Comparison of ENCODE assay signal across 9 mouse cellular contexts in genomic region chr14:60770594-60770993, GRCm38 (mm10). TPM values are rescaled to one million over a fixed set of nuclear protein-coding genes. Genes with fewer than 3 reads are reported as not detected.
DNase-seq lines count a peak whose midpoint lies in the region; ATAC-seq lines count a peak whose summit lies in the region.
"Had no signal": no experiment of that assay in that cellular context is flagged by ENCODE, and none has a peak within 500 bp of the region (broad histone marks: within the 10 kb centered on the region; RNA-seq: fewer than 3 reads in every experiment).

No protein-coding gene starts in this region.

- H3K27ac ChIP-seq in forebrain, embryonic 12.5 days = no peak overlapping the region
- no peak overlapping the region for H3K27ac ChIP-seq in forebrain, embryonic 11.5 days (ENCODE audit: low read depth, low read length)
- H3K27ac ChIP-seq in kidney, embryonic 15.5 days = no peak overlapping the region
- H3K27ac ChIP-seq in brown adipose tissue, adult 24 weeks (replicated peaks; ENCODE audit: low read depth, low read length) = no peak overlapping the region
- no peak overlapping the region for H3K27ac ChIP-seq in limb, embryonic 13.5 days

- peak; percentile 4; the same call in 1 of the 2 replicates for ATAC-seq in forebrain, embryonic 12.5 days (ENCODE audit: low FRiP score)
- no peak for ATAC-seq in forebrain, embryonic 11.5 days (replicated peaks; ENCODE audit: low FRiP score)
- no peak for ATAC-seq in kidney, embryonic 15.5 days (replicated peaks; ENCODE audit: low FRiP score)
- ATAC-seq in limb, embryonic 13.5 days (ENCODE audit: low FRiP score, low read depth) = no peak

- no peaks in the 10 kb centered on the region for H3K36me3 ChIP-seq in forebrain, embryonic 12.5 days (replicated peaks)
- H3K36me3 ChIP-seq in forebrain, embryonic 11.5 days (ENCODE audit: control insufficient read depth, insufficient read depth, low read length) = no peaks in the 10 kb centered on the region
- H3K36me3 ChIP-seq in kidney, embryonic 15.5 days = no peaks in the 10 kb centered on the region
- no peaks in the 10 kb centered on the region for H3K36me3 ChIP-seq in limb, embryonic 13.5 days

- H3K9ac ChIP-seq in forebrain, embryonic 12.5 days = no peak overlapping the region
- no peak overlapping the region for H3K9ac ChIP-seq in forebrain, embryonic 11.5 days (ENCODE audit: low read length)
- no peak overlapping the region for H3K9ac ChIP-seq in kidney, embryonic 15.5 days
- no peak overlapping the region for H3K9ac ChIP-seq in limb, embryonic 13.5 days

- H3K4me1 ChIP-seq in forebrain, embryonic 12.5 days = no peaks in the 10 kb centered on the region
- no peaks in the 10 kb centered on the region for H3K4me1 ChIP-seq in forebrain, embryonic 11.5 days (replicated peaks; ENCODE audit: control insufficient read depth, insufficient read depth, low read length)
- peaks cover 4% of the 10 kb centered on the region for H3K4me1 ChIP-seq in kidney, embryonic 15.5 days
- peaks cover 12% of the 10 kb centered on the region for H3K4me1 ChIP-seq in brown adipose tissue, adult 24 weeks (ENCODE audit: control insufficient read depth, insufficient read depth, insufficient read length, low read length)
- H3K4me1 ChIP-seq in limb, embryonic 13.5 days = peaks cover 10% of the 10 kb centered on the region

- H3K4me2 ChIP-seq in forebrain, embryonic 12.5 days = 0 out of 2 replicates have a peak overlapping the region, but pooled peaks have one; percentile 53
- no peak overlapping the region for H3K4me2 ChIP-seq in forebrain, embryonic 11.5 days (ENCODE audit: low read depth, low read length, severe bottlenecking)
- H3K4me2 ChIP-seq in kidney, embryonic 15.5 days = peak overlapping the region; percentile 57; the same call in 1 of the 2 replicates
- peak overlapping the region; percentile 61; the same call in 1 of the 2 replicates for H3K4me2 ChIP-seq in limb, embryonic 13.5 days (replicated peaks)

- no peak overlapping the region for H3K4me3 ChIP-seq in forebrain, embryonic 12.5 days (replicated peaks)
- no peak overlapping the region for H3K4me3 ChIP-seq in forebrain, embryonic 11.5 days (ENCODE audit: low read depth, low read length)
- no peak overlapping the region for H3K4me3 ChIP-seq in kidney, embryonic 15.5 days (replicated peaks)
- peak overlapping the region; percentile 83 for H3K4me3 ChIP-seq in brown adipose tissue, adult 24 weeks (ENCODE audit: insufficient read depth, low read depth, low read length)
- H3K4me3 ChIP-seq in limb, embryonic 13.5 days = no peak overlapping the region

- WGBS in forebrain, embryonic 12.5 days = 78% methylated on average over 6 of the region's 6 CpGs
- 81% methylated on average over 6 of the region's 6 CpGs for WGBS in forebrain, embryonic 11.5 days
- WGBS in kidney, embryonic 15.5 days = 76% methylated on average over 6 of the region's 6 CpGs
- WGBS in limb, embryonic 13.5 days = 66% methylated on average over 6 of the region's 6 CpGs

- no peak for DNase-seq in forebrain, embryonic 11.5 days (ENCODE audit: low spot score)
- DNase-seq in kidney, postnatal 4 days = no peak
- DNase-seq in urinary bladder, postnatal 14 days (ENCODE audit: low spot score) = no peak
- DNase-seq in layer of hippocampus, postnatal 10 days (ENCODE audit: low spot score in 2 of 2) = no peak

- no peaks in the 10 kb centered on the region for H3K9me3 ChIP-seq in forebrain, embryonic 12.5 days
- H3K9me3 ChIP-seq in forebrain, embryonic 11.5 days (ENCODE audit: control insufficient read depth, low read length) = no peaks in the 10 kb centered on the region
- H3K9me3 ChIP-seq in kidney, embryonic 15.5 days (replicated peaks) = no peaks in the 10 kb centered on the region
- no peaks in the 10 kb centered on the region for H3K9me3 ChIP-seq in limb, embryonic 13.5 days

- no peaks in the 10 kb centered on the region for H3K27me3 ChIP-seq in forebrain, embryonic 12.5 days
- H3K27me3 ChIP-seq in forebrain, embryonic 11.5 days (ENCODE audit: control insufficient read depth, insufficient read depth, low read length) = no peaks in the 10 kb centered on the region
- H3K27me3 ChIP-seq in kidney, embryonic 15.5 days = no peaks in the 10 kb centered on the region
- no peaks in the 10 kb centered on the region for H3K27me3 ChIP-seq in limb, embryonic 13.5 days

RNA-seq across cellular contexts. Expression of gene C1qtnf9, which starts 2.7 kb away (rescaled TPM):
- polyA plus RNA-seq in forebrain, embryonic 12.5 days (2016; fragmentation: Nextera tagmentation; extraction: Ambion mirVana) = 0.23 and 0.37 TPM in 2 replicates
- polyA plus RNA-seq in forebrain, embryonic 11.5 days (2014; fragmentation: Nextera tagmentation; extraction: Ambion mirVana) = 0.19 TPM in 1 of 2 replicates, not detected in the other
- 0.48 and 0.57 TPM in 2 replicates for polyA plus RNA-seq in kidney, embryonic 15.5 days (2015; fragmentation: Nextera tagmentation; extraction: Ambion mirVana)
- polyA plus RNA-seq in brown adipose tissue, adult 24 weeks (2012; ENCODE audit: insufficient read depth, insufficient read length, missing spikeins) = 16.8 and 30.9 TPM in 2 replicates
- 1.5 and 1.6 TPM in 2 replicates for polyA plus RNA-seq in limb, embryonic 13.5 days (2015; fragmentation: Nextera tagmentation; extraction: Ambion mirVana)
- under 1 TPM in 1 of 2 experiments, not detected in 1; 0.18 TPM for total RNA-seq in layer of hippocampus, postnatal 10 days (2021)
- total RNA-seq: megakaryocyte progenitor cell, adult 5-6 weeks had no signal

RNA-seq across cellular contexts. Expression of gene Mipep, which starts 13.8 kb away (rescaled TPM):
- polyA plus RNA-seq in forebrain, embryonic 12.5 days (2016; fragmentation: Nextera tagmentation; extraction: Ambion mirVana) = 22.9 and 23.3 TPM in 2 replicates
- polyA plus RNA-seq in forebrain, embryonic 11.5 days (2014; fragmentation: Nextera tagmentation; extraction: Ambion mirVana) = 26.3 and 27.3 TPM in 2 replicates
- polyA plus RNA-seq in kidney, embryonic 15.5 days (2015; fragmentation: Nextera tagmentation; extraction: Ambion mirVana) = 22.5 and 24.2 TPM in 2 replicates
- polyA plus RNA-seq in brown adipose tissue, adult 24 weeks (2012; ENCODE audit: insufficient read depth, insufficient read length, missing spikeins) = 52.5 and 57.8 TPM in 2 replicates
- polyA plus RNA-seq in limb, embryonic 13.5 days (2015; fragmentation: Nextera tagmentation; extraction: Ambion mirVana) = 18.4 and 19.0 TPM in 2 replicates
- total RNA-seq in layer of hippocampus, postnatal 10 days (2021) = 10 to 100 TPM; 25.9 to 26.8 TPM
